Mouse (Mus musculus): ENCODE results near the gene Tk2. TPM values are rescaled to one million over a fixed set of nuclear protein-coding genes. Genes with fewer than 3 reads are reported as not detected.
A peak's percentile ranks its signal among the peaks of the same experiment; 100 is the strongest.
"Not testable (repeated sequence)": the region's sequence is repeated elsewhere in the genome, so short reads cannot be mapped to it uniquely, and the experiment has no call there.

Tk2 gene
- total RNA-seq (2015) = 16.5 and 16.9 TPM in 2 replicates
- 11.7 and 11.9 TPM in 2 replicates for total RNA-seq (2017)

DNA sequence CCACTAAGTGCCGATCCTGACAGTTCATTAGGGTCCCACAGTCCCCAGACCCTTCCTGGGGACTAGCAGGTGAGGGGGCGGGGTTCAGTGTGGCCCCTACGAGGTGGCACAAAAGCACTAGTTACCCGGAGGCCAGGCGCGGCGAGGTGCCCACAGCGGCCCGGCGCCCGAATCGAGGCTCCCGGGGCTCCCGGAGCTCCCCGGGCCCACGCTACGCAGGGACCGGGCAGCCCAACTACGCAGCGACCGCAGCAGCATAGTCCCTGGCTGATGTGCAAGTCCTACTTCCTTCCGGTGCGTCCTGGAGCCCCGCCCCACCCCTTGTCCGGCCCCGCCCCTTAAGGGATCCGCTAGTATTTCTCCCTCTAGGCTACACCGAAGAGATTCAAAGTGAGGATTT, at the start of gene Tk2:
TSS of gene Tk2 (minus strand) at position 283 of the 400 bp plus-strand sequence.
- ATAC-seq (replicated peaks; ENCODE audit: poor library complexity) = peak; percentile 63

DNA sequence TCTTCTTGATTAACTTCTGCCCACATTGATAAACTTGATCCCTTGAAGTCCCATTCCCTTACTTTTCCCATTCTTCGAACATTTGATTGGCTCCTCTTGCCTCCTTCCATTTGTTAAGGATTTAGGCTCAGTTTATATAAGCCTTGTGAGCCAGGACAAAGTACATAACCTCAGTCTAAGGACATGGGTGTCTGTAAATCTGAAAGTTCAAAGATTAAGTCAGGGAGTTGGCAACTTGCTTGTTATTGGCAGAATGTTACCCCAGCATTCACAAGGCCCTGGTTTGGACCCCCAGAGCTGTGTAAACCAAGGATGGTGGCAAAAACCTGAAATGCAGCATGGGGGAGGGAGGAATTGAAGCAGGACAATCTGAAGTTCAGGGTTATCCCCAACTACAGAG, 46.0 kb upstream of the Tk2 start:
- no peak for ATAC-seq (replicated peaks; ENCODE audit: poor library complexity)

DNA sequence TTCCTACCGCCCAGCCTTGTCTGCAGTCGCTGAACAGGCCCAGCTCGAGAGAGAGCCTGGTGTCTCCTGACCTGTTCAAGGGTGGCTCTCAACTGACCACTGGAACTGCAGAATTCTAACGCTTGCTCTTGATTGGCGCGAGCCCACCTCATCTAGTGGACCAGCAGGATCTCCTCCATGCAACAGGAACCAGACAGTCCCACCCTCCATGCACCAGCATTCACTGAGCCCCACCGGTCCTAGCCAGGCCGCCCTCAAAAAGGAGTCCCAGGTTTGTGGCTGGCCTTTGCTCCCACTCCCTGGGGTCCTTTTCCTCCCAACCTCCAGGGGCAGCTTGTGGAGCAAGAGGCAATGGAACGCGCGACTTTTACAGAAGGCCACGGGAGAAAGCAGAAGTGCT, 44.7 kb upstream of the Tk2 start, which contains the start of gene Cmtm2a:
TSS of gene Cmtm2a (minus strand) at position 101 of the 400 bp plus-strand sequence.
- not testable (repeated sequence) for ATAC-seq (replicated peaks; ENCODE audit: poor library complexity)

DNA sequence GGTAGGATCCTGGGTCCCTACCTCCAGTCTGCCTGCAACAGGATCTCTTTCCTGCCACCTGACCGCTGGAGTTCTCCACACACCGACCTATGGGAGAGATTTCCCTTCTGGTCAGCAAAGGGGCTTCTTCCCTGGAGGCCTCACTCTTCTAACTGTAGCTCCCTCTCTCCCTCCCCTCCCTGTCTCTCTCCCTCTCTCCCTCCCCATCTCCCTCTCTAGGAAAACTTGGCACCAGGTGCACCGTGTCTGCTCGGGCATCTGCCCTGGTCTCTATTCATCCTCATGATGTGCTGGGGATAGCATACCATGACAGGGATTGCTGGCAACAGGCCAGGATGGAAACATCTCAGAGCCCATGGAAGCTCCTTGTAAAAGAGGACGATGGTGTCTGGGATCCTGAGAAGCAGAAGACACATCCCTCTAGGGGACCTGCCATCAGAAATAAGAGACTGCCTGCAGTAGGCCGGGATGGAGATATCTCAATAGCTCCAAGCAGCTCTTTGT, 20.6 kb upstream of the Tk2 start:
- ATAC-seq (replicated peaks; ENCODE audit: poor library complexity) = no peak

DNA sequence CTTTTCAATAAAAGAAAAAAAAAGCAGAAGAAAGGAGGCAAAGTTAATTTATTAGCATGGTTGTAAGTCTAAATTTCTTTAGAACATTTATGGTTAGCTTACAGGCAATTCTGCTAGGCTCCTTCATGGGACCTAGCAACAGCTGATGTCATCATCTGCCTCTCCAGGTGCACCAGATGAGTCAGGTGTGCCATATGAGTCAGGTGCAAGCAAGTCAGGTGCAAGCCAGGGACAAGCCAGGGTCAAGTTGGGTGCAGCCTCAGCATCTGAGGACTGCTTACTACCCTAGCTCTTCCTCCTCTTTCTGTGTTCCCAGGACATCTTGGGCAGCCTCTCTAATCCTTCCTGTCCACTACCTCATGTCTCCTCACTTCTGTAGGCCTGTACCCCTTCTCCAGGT, 20.0 kb upstream of the Tk2 start:
- no peak for ATAC-seq (replicated peaks; ENCODE audit: poor library complexity)

DNA sequence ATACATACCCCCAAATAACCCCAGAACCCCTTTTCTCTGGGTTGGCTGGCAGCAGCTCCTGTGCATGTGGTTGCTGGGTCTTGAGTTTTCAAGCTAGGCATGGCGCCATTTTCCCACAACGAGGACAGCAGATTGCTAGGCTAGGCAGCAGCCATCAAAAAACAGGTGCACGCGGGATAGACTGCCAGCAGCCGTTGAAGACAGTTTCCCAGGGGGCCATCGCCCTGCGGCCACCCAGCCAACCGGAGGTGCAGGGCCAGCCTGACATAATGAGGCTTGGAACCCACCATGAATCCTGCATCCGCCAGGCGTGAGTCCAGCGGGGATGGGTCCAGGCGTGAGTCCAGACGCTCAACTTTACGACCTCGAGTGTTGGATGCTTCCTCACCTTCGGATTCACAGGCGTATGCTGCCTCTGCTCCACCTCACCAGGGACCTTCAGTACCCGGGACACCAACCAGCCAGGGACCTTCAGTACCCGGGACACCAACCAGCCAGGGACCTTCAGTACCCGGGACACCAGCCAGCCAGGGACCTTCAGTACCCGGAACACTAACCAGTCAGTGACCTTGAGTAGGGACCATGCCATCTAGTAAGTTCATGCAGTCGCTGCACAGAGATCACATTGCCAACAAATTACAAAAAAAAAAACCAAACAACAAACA, 16.0 kb upstream of the Tk2 start:
- ATAC-seq (replicated peaks; ENCODE audit: poor library complexity) = not testable (repeated sequence)

DNA sequence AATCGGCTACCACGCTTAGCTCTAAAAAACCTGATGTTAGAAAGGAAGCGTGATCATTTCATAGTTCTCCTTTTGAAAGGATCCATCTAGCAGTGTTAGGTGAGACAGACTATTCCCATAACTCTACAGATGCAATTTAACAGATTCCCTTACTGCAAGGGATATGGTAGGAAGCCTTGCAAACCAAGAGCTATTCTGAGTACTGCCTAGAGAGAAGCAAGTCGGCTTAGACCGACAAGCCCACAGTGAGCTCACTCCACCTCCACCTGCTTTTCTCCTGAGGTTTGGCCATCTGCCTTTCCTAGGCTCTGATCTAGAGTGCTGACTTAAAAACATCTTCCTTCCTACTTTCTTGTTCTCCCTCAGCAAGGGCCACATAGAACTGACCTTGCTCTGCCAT, 13.4 kb upstream of the Tk2 start:
- ATAC-seq (replicated peaks; ENCODE audit: poor library complexity) = not testable (repeated sequence)

DNA sequence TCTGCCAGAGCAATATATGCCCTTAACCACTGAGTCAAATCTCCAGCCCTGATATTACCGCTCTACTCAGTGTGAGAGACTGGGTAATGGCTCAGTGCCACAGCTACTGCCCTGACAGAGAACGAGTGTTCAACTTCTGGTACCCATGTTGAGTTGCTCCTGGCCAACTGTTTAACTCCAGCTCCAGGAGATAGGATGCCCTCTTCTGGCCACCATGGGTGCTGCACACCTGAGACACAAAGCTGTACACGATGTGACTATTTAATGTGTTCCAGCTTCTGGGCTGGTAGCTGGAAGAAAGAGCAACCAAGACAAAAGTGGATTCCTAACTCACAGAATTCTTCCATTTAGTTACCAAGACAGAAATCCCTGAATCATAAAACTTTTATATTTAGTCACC, 4.7 kb upstream of the Tk2 start:
- ATAC-seq (replicated peaks; ENCODE audit: poor library complexity) = peak; percentile 54

DNA sequence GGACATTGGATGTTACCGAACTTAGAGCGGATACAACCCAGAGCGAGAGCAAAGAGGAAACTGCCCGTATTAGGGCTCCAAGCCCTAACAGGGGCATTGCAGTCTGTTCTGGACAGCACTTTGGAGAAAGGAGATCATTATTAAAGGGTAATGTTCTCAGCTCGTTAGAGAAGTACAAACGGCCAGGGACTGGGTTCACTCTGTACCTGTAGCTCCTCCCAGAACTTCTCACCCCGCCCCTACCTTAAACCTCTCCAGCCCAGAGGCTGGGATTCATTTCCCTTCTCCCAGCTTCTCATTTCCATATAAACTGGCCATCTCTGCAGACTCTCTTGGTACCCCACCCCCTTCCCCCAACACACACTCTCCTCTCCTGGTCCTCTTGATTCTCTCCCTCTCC, 3.1 kb upstream of the Tk2 start:
- ATAC-seq (replicated peaks; ENCODE audit: poor library complexity) = no peak

DNA sequence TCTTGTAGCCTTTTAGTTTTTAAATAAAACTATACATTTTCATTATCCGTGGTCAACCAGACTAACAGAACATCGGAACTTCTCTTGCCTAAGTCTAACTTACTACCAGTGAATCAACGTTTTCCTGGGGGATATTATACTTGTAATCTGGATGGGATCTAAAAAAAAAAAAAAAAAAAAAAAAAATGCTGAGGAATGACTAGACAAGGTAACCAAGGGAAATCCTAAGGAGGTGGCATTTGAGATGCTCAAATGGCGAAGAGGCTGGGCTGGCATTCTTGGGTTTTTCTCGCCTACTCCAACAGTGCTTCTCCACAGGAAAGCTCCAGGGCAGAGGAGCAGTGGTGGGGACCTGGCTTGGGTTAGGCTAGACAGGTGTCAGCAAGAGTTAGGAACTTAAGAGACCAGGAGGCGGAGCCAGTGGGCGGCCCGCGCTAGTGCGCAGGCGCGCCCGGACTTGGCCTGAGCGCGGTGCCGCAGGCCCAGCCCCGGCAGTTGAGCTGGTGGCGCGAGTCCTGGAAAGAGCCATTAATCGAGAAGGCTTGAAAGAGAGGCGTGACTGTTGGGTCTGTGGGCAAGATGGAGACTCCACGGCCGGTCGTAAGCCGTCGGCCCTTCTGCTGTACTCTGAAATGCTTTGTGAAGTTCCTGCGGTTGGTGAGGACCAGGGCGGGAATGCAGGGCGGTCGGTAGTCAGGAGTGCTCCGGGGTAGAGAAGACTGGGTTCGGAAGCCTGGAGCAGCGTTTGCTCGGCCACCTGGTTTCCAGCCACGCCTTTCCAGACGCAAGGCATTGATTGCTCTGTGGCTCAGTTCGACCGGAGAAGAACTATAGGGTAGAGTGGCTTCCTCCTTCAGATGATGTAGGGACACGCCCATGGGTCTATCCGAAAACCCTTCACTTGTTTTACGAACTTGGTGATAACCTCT, 2.3 kb upstream of the Tk2 start, which contains the start of gene Cklf:
TSS of gene Cklf (plus strand) at position 423 of the 929 bp plus-strand sequence.
- peak; percentile 51 for ATAC-seq (replicated peaks; ENCODE audit: poor library complexity)

DNA sequence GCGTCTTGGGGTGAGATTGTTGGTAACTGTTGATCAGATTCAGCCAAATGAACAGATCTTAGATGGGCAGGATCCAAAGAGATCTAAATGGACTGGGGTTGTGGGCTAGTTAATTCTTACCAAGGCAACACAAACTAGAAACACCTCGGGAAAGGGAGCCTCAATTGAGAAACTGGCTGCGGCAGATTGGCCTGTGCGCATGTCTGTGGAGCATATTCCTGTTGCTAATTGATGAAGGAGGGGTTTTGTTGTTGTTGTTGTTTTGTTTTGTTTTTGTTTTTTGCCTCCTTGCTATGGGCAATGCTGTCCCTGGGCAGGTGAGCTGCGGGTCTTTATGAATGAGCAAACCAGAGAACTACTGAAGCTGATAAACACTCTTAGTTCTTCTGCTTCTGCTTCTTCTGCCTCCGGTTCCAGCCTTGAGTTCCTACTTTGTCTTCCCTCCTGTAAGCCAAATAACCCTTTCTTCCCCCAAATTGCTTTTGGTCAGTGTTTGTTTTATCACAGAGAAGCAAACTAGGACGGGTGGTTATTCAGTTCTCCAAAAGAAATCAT, 1.2 kb upstream of the Tk2 start:
- no peak for ATAC-seq (replicated peaks; ENCODE audit: poor library complexity)

DNA sequence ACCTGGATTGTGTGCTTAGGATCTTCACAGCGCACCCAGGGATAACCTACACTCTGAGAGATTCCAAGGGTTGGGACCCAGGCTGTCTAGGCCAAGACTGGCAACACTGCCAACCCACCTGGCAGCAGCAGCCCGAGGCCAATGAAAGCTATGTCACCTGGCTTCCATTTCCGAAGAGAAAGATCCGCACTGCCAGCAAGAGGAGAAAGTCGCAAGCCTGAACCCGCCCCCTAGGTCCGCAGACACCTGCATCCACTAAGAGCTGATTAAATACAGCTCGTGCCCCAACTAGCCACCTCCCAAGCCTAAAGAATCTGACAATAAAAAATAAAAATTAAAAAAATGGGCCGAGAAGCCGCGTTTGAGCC, 466 bp downstream of the Tk2 start:
- ATAC-seq (replicated peaks; ENCODE audit: poor library complexity) = peak; percentile 9; the same call in 1 of the 2 replicates

DNA sequence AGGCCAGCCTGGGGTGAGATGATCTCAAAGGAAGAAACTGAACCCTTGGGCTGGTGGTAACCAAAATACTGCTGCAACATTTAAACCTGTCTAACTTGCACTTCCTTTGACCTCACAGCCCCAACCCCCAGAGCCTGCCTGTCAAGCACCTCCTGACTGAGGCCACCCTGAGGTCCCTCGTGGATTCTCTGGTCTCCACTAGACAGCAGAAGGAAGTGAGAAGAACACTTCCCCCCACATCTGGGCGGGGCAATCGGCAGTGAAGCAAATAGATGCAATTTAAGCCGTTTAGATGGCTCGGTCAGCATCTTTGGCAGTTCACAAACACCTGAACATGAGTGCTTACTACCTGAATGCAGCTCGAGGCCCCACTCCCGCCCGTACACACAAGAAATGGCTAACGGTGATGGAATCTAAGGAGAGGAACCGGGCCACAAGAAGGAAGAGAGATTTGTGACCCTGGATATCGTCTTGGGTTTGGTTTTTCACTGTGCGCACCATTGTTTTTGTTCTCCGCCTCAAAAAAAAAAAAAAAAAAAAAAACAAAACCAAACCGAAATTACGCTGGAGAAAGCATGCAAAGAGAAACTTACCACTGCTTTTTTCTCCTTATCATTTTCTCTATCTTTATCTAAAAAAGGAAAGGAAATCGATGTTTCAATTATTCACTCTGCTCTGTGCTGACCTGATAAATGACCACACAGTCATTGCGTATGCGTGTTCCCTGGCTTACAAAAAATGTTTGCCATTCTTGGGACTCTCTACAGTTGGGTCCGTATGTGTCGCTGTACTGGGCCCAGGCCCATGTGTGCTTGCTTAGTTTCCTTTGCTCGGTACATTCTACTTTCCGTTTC, 1.1 kb downstream of the Tk2 start:
- peak; percentile 52 for ATAC-seq (replicated peaks; ENCODE audit: poor library complexity)

DNA sequence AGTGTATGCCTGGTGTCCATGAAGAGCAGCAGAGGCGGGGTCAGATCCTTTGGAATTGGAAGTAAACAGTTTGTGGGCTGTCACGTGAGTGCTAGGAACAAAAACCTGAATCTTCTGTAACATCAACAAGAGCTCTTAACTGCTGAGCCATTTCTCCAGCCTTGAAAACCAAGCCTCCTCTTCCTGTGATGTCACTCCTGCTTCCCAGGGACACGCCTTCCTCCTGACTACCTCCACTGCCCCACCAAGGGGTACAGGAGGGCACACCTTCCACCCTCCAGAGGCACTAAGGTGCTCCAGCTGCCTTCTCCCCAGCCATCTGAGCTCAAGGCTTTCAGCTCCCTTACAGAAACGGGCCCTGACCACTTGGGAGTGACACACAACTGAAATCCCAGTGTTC, 1.7 kb downstream of the Tk2 start:
- ATAC-seq (replicated peaks; ENCODE audit: poor library complexity) = no peak

DNA sequence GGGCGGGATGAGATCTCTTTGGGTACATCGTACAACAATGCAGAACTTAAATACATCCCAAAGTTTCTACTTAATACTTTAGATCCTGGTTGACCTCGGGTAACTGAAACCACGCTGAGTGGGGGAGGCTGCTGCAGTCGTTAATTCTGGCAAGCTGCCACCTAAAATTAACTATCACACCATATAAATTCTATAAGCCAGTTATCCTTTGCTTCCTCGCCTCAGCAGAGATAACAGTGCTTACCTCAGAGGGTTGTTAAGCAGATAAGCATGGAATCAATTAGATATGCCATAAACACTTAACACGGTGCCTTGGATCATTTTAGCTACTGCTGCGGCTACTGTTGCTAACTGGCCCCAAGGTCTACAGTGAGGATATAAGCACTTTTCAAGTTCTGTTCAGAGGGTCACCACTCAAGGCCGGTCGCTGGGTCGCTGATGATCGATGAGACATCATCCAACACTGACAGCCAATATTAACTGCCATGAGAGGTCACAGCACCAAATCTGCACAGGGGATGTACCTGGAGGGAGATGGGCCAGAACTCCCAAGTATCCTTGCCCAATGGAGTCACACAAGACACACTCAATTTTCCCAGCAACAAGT, 6.2 kb downstream of the Tk2 start:
- no peak for ATAC-seq (replicated peaks; ENCODE audit: poor library complexity)

DNA sequence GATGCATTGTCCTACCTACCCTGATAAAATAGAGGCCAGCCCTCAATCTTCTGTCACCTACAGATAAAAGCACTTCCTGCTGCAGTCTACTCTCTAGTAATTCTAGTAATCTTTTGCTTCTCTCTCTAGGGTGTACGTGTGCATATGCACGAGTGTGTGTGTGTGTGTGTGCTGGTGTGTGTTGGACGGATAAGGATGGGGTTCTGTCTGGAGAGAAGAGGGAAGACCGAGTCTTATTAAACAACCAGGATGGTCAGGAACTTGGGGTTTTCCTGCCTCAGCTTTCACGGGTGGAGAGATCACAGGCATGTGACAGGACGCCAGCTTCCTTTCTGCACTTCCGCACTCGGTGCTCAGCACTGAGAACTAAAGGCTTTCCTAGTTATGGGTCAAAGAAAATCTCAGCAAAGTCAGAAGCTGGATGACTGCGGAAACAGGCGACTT, 8.9 kb downstream of the Tk2 start:
- ATAC-seq (replicated peaks; ENCODE audit: poor library complexity) = peak; percentile 73

DNA sequence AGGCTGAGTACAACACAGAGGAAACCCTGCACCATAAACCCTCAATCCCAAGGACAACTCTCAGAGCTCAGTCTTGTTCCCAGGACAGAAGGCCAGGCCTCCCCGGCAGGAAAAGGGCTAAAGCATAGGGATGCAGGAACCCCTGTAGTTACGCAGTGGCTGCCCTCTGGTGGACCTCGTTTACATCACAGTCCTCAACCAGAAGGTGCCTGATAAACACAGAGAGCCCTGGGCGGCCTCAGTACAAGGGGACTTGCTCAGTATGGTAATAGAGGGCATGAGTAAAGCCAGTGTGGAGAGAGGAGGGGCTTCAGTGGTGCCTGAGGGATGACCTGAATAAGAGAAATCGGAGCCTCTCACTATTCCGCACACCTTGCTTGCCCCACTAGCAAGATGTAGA, 13.8 kb downstream of the Tk2 start:
- peak; percentile 21; the same call in 1 of the 2 replicates for ATAC-seq (replicated peaks; ENCODE audit: poor library complexity)

DNA sequence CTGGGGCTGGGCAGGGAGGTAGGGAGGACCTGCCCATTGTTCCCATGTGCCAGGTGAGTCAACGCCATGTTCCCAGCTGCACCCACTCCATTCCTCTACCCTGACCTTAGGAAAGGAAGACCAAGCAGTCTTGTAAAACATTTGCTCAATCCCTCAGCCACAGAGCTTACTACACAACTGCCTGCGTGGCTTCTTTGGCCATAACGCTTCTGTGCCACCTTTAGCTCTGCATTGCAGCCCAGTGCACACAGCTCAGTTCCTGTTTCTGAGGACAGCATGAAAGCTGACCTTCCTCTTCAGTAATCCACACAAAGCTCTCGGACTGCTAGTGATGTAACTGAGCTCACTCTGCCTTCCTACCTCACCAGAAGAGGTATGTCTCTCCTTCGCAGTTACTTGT, 15.4 kb downstream of the Tk2 start:
- ATAC-seq (replicated peaks; ENCODE audit: poor library complexity) = peak; percentile 86

DNA sequence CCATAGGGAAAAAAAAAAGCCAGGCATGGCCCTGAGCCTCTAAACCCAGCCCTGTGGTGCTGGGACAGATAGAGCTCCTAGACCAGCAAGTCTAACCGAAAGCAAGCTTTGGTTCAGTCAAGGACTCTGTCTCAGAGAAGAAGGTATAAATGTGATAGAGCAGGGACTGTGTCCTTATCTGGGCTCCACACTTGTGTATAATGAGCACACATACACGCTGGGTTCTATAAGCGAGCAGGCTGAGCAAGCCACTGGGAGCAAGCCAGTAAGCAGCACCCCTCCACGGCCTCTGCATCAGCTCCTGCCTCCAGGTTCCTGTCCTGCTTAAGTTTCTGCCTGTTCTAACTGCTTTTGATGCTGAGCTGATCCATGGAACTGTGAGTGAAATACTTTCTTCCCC, 16.3 kb downstream of the Tk2 start:
- ATAC-seq (replicated peaks; ENCODE audit: poor library complexity) = peak; percentile 10; the same call in 1 of the 2 replicates

DNA sequence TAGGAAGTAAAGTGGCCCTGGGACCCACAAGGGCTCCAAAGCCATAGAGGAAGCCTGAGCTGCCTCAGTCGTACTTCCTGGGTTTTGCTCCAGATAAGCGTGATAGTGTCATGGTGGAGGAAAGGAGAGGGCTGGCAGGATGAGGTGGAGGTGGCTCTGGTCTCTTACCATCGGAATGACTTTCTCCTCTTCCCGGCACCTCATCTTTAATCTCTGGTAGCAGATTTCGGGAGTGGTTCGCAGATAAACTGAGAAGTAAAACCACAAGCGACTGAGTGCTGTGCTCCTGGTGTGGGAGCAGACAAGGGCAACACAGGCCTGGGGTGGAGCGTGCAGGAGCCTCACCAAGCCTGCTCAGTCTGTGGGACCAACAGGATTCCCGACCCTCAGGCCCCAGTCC, 18.0 kb downstream of the Tk2 start:
- peak; percentile 49 for ATAC-seq (replicated peaks; ENCODE audit: poor library complexity)

All from megakaryocyte progenitor cell, adult 5-6 weeks (primary cell).